Mouse (Mus musculus): ENCODE data around the gene Mefv.
"Not testable (repeated sequence)": the region's sequence is repeated elsewhere in the genome, so short reads cannot be mapped to it uniquely, and the experiment has no call there.

The Mefv gene

DNA sequence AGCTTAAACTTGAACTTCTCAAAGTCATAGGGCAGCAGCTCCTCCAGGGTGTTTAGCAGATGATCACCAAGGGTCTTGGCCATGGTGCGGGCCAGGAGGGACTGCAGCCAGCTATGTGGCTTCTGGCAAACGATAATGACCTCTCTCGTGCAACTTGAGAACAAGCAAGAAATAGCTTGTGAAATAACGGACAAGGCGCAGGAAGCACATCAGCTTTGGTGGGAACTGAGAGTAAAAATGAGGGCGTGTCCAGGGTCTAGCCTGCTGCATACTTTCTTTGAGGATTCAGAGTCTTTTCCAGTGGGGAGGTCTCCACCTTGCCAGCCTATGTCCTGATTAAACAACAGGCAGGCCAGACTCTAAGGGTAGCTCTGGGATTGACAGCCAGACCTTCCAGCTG lies at the start of gene Mefv:
Gene Mefv (minus strand): TSS at position 118 of the 400 bp plus-strand sequence.
- in situ Hi-C loops (cut with MboI; ENCODE audit: low pct_unique_long_range_greater_than_20kb in 1 of 2, low sequenced_read_pairs in 2 of 2, unreplicated experiment in 1 of 2): no loop called here

DNA sequence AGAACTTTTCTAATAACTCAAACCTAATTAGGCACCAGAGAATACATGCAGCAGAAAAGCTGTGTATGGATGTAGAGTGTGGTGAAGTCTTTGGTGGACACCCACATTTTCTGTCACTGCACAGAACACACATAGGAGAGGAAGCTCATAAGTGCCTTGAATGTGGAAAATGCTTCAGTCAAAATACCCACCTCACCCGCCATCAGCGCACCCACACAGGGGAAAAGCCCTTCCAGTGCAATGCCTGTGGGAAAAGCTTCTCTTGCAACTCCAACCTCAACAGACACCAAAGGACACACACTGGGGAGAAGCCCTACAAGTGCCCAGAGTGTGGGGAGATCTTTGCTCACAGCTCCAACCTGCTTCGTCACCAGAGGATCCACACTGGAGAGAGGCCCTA lies 31.1 kb upstream of the Mefv start:
- in situ Hi-C loops (cut with MboI; ENCODE audit: low pct_unique_long_range_greater_than_20kb in 1 of 2, low sequenced_read_pairs in 2 of 2, unreplicated experiment in 1 of 2): no loop called here

DNA sequence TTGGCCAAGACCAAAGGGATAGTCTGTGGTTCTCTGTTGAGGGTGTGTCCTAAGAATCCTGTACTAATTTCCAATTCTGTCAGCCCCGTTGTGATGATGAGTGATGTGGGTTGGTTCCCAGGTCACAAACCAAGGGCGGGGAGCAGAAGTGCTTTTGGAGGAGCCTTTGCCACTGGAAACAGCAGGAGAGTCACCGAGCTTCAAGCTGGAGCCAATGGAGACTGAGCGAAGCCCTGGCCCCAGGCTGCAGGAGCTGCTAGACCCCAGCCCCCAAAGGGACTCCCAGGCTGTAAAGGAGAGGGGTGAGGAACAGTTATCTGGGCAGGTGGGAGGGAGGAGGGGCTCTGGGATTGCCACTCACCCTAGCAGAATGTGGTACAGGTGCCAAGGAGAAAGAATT lies 27.8 kb upstream of the Mefv start:
- in situ Hi-C loops (cut with MboI; ENCODE audit: low pct_unique_long_range_greater_than_20kb in 1 of 2, low sequenced_read_pairs in 2 of 2, unreplicated experiment in 1 of 2): no loop called here

DNA sequence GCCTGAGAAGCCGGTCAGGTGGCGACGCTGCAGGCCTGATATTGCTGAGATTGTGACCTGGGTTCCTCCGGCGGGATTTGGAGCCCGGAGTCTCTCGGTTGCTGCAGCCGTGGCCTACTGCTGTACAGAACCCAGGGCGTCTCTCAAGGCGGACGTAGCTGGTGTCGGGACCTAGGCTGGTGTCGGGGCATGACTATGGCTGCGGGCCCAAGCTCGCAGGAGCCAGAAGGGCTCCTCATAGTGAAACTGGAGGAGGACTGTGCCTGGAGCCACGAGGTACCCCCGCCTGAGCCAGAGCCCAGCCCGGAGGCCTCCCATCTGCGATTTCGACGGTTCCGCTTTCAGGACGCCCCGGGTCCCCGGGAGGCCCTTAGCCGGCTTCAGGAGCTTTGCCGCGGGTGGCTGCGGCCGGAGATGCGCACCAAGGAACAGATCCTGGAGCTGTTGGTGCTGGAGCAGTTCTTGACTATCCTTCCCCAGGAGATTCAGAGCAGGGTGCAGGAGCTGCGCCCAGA lies 26.3 kb upstream of the Mefv start:
- in situ Hi-C loops (cut with MboI; ENCODE audit: low pct_unique_long_range_greater_than_20kb in 1 of 2, low sequenced_read_pairs in 2 of 2, unreplicated experiment in 1 of 2): no loop called here

DNA sequence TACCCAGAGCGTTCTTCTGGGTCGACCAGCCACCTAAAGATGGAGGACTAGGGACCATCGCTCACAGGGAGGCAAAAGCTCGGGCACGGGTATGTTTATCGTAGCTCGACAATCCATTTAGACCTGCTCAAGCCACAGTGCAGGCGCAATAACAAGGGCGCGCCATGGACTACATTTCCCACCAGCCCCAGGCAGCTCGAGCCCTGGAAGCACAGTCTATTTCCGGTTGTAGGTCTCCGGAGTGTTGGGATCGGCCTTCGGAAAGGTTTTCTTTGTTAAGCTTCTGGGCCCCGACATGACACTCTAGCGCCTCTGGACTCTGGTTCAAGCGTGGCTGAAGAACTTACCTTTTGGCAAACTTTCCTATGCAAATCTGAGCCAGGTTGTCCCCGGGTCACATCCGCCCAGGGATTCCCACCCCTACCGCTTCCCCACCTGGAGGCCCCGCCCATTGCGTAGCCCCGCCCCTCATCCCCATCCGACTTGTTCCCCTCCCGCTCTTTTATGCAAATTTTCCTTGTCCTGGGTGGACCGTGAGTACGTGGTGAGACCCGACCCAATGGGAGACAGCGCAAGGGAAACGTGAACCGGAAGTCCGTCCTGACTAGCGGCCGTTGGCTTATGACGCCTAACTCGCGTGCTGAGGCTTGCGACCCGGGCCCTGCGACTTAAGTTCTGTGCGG lies 25.7 kb upstream of the Mefv start, which contains the start of gene Zfp263:
Gene Zfp263 (plus strand): TSS at position 591 of the 683 bp plus-strand sequence.
- in situ Hi-C loops (cut with MboI; ENCODE audit: low pct_unique_long_range_greater_than_20kb in 1 of 2, low sequenced_read_pairs in 2 of 2, unreplicated experiment in 1 of 2): no loop called here

DNA sequence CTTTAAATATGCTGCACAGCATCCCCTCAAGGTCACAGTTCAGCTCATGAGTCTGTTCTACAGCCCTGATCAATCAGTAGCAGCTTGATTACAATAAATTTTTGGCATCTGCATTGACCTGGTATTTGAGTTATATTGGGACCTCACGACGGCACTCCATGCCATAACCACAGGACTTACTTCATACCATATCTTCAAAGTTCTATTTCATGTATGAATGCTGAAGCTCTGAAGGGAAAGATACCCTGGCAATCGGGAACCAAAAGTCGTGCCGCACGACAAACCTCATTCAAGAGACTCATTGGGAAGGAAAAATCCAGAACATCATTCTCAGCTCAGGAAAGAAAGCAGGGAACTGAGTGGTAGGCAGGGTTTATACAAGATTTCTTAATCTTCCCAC lies 24.6 kb upstream of the Mefv start:
- in situ Hi-C loops (cut with MboI; ENCODE audit: low pct_unique_long_range_greater_than_20kb in 1 of 2, low sequenced_read_pairs in 2 of 2, unreplicated experiment in 1 of 2): no loop called here

DNA sequence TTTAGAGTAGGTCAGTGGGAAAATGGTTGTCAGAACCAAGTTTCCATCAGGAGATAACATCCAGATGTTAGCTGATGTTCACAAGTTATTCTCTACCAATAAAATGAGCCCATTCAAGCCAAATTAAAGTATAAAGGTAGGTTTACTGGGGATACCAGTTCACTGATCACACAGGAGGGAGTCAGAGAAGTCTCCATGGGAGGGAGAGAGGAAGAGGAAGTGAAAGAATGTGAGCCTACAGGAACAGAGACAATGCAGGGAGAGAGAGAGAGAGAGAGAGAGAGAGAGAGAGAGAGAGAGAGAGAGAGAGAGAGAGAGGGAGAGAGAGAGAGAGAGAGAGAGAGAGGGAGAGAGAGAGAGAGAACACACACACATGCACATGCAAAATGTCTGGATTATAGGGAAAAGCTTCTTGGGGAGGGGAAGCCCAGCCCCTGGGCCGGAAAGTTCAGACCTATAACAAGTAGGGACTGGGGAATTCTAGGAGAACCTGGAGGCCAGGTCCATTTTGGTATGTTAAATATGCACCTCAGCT lies 15.4 kb upstream of the Mefv start:
- in situ Hi-C loops (cut with MboI; ENCODE audit: low pct_unique_long_range_greater_than_20kb in 1 of 2, low sequenced_read_pairs in 2 of 2, unreplicated experiment in 1 of 2): no loop called here

DNA sequence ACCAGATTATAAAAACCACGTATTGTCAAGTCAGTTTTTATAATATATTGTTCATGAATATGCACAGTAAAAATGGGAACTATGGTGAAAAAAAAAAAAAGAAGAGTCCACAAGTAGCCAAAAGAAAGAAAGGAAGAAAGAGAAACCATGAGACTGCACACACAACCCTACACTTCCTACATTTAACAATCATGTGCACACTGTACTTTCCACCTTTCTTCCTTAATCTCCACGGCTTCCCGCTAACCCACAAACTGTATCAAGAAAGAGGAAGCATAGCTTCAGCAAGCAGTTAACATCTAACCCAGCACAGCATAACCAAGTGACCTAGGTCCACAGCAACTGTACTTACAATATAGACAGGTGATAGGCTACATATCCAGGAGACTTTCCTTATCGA lies 14.7 kb upstream of the Mefv start:
- in situ Hi-C loops (cut with MboI; ENCODE audit: low pct_unique_long_range_greater_than_20kb in 1 of 2, low sequenced_read_pairs in 2 of 2, unreplicated experiment in 1 of 2): no loop called here

DNA sequence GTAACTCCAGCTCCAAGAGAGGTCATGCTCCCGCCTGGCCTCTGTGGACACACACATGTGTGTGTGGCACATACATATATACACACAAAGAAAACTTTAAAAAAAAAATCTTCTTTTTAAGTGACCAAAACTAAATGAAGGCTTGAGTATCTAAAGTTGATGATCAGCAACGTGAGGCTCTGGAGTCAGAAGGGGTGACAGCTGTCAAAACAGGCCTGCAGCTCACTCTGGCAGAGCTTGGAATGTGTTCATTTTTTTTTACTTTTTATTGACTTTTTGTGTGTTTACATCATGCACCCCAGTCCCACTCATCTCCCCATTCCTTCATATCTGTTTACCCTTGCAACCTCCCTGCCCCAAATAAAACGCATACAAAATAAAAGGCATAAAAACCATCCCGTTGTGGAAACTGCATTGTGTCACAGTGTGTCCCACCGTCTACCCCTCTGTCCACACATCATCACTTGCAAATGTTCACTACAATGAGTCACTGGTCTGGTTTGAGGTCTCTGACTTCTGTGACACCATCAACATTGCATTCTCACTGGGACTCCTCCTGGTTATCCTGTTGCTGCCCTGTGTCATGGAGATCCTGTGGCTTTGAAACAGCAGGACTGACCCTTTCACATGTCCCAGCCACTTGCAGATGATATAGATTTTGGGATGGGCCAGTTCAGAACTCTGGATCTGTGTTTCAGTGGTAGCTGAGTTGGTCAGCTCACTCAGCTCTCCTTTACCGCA lies 10.3 kb upstream of the Mefv start:
- in situ Hi-C loops (cut with MboI; ENCODE audit: low pct_unique_long_range_greater_than_20kb in 1 of 2, low sequenced_read_pairs in 2 of 2, unreplicated experiment in 1 of 2): no loop called here

DNA sequence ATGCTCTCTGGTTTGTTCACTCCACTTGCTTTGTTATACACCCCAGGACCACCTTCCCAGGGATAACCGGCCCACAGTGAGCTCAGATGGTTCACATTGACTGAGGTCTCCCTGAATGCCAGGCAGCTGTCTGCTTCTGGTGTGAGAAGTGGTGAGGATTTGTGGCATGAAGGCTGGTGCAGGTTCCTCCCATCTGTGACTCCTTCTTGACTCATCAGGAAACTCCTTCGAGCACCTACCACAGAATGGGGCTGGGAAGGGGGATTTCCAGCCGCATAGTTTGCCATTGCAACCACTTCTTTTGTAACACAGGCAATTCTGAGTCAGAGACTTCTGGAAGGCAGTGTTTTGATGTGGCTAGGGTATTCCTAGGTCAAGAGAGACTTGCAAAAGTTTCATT lies 5.3 kb upstream of the Mefv start:
- in situ Hi-C loops (cut with MboI; ENCODE audit: low pct_unique_long_range_greater_than_20kb in 1 of 2, low sequenced_read_pairs in 2 of 2, unreplicated experiment in 1 of 2): no loop called here

DNA sequence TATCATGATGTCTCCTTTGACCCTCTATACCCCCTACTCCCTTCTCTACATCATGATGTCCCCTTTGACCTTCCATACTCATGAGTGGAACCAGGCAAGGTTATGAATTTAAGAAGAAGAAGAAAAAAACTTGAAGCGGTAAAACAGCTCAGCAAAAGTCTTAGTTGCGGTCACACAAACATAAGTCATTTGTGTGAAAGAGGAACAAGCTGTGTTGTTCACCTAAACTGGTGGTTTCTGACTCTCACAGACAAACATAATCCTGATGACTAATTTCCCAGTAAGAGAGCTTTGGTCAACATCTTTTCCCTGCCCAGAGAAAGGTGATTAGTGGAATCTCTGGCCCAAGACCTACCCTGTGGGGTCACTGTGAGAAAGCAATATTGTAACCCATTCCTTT lies 3.2 kb downstream of the Mefv start:
- in situ Hi-C loops (cut with MboI; ENCODE audit: low pct_unique_long_range_greater_than_20kb in 1 of 2, low sequenced_read_pairs in 2 of 2, unreplicated experiment in 1 of 2): no loop called here

DNA sequence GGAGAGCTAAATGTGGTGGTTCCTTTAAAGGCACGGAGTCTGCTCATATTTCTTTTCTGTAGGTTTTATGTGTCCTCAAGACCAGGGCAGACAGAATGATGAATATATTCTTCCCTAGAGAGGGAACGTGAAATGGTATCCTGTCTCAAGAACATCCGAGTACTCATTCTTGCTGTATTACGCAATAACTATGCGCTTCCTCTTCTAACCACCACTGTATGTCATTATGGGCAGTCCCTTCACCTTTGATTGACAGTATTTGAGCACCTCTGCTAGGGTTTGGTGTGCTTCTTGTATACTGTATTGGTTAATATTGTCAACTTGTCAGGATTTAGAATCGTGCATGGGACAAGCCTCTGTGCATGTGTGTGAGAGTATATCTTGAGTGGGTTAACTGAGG lies 11.2 kb downstream of the Mefv start:
- in situ Hi-C loops (cut with MboI; ENCODE audit: low pct_unique_long_range_greater_than_20kb in 1 of 2, low sequenced_read_pairs in 2 of 2, unreplicated experiment in 1 of 2): no loop called here

DNA sequence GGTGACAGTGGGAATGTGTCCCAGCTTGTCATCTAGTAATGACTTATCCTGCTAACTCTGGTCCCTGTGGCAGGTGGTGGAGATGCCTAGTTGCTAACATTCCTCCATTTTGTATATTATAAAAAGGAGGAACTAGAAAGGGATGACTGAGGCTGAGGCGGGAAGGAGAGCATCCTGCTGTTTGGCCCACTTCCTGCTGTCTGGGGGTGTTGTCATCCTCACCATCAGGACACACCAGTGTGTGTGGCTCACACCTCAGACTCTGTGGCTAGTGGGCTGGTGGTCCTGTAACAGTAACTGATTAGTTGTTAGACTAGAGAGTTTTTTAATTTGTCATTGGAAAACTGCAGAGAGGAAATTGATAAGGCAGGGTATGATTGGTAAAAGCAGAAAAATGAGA lies 17.0 kb downstream of the Mefv start:
- in situ Hi-C loops (cut with MboI; ENCODE audit: low pct_unique_long_range_greater_than_20kb in 1 of 2, low sequenced_read_pairs in 2 of 2, unreplicated experiment in 1 of 2): no loop called here

DNA sequence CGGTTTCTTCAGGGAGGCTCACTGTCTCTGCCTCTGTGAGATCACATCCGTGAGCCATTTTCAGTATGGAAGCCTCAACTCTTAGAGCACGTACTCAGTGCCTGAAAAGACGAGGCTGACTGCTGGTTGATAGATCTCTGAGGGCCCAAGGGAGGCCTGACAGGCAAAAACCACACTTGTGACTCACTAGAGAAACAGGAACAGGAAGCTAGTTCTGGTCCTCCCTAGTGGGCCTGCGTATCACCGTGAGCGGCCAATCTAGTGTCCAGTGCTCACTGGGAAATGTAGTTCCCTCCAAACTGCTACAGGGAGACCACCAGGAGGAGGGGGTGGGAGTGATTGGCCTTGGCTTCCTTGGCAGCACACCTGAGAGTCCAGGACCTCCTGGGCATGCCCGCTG lies 18.6 kb downstream of the Mefv start:
- in situ Hi-C loops (cut with MboI; ENCODE audit: low pct_unique_long_range_greater_than_20kb in 1 of 2, low sequenced_read_pairs in 2 of 2, unreplicated experiment in 1 of 2): no loop called here

DNA sequence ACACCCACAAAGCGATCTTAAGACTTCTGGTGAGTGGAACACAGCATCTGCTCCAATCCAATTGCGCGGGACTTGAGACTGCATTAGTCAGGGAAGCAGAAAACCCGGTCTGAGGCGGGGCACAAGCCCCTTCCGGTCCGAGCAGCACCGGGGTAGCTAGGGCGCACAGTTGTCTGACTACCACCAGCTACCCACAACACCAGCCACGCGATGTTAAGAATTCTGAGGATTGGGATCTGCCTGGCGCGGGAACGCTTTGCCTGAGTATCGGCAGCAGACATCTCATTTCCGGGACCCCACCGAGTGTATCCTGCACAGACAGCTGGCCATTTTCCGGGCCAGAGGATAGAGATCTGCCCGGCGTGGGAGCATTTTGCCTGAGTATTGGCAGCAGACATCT lies 28.3 kb downstream of the Mefv start:
- in situ Hi-C loops (cut with MboI; ENCODE audit: low pct_unique_long_range_greater_than_20kb in 1 of 2, low sequenced_read_pairs in 2 of 2, unreplicated experiment in 1 of 2): not testable (repeated sequence)

Measured in mouse embryonic stem cell (cell line).